Mouse (Mus musculus) kidney, postnatal 0 days (tissue): ENCODE data around the gene Dcaf5. TPM values are rescaled to one million over a fixed set of nuclear protein-coding genes. Genes with fewer than 3 reads are reported as not detected.

Source experiments
- ATAC-seq: fragments of 200-750 bp; cut with Nextera tagmentation; replicated peaks from 2 replicates; pipeline ENCODE4 v1.8.0; 2017; ENCODE audit warnings: low read depth, moderate number of reproducible peaks, moderate TSS enrichment, moderate library complexity; ENCODE audit not compliant: low FRiP score
- DNase-seq: peaks from one replicate; pipeline ENCODE4 v3.0.0-alpha.2; 2016; ENCODE audit warnings: low spot score
- H3K27ac ChIP-seq: fragments of 300-500 bp; sonication (generic); 2 replicates; pipeline ENCODE4 v1.5.1; 2014; ENCODE audit warnings: mild to moderate bottlenecking
- H3K27me3 ChIP-seq: fragments of 300-500 bp; sonication (generic); 2 replicates; pipeline ENCODE4 v1.6.1; 2014; ENCODE audit warnings: low read length, mixed read lengths; ENCODE audit not compliant: insufficient read depth
- H3K36me3 ChIP-seq: fragments of 300-500 bp; sonication (generic); 2 replicates; pipeline ENCODE4 v1.6.1; 2014; ENCODE audit warnings: low read length, mixed read lengths; ENCODE audit not compliant: insufficient read depth
- H3K4me1 ChIP-seq: fragments of 300-500 bp; sonication (generic); replicated peaks from 2 replicates; pipeline ENCODE4 v1.6.1; 2014; ENCODE audit warnings: antibody characterized with exemption, low read length, mixed read lengths; ENCODE audit not compliant: insufficient read depth
- H3K4me2 ChIP-seq: fragments of 300-500 bp; sonication (generic); 2 replicates; pipeline ENCODE4 v1.6.1; 2014; ENCODE audit warnings: mild to moderate bottlenecking, low read length, moderate library complexity, mixed read lengths
- H3K4me3 ChIP-seq: fragments of 300-500 bp; sonication (generic); replicated peaks from 2 replicates; pipeline ENCODE4 v1.5.1; 2014; ENCODE audit warnings: low read depth, low read length
- H3K9ac ChIP-seq: fragments of 300-500 bp; sonication (generic); 2 replicates; pipeline ENCODE4 v1.6.1; 2014; ENCODE audit warnings: low read depth, low read length
- H3K9me3 ChIP-seq: fragments of 300-500 bp; sonication (generic); replicated peaks from 2 replicates; pipeline ENCODE4 v1.6.1; 2016; ENCODE audit warnings: low read length, inconsistent platforms, mixed read lengths
- CTCF ChIP-seq: IDR thresholded peaks from 2 replicates; pipeline ENCODE4 v1.5.1; 2016; ENCODE audit warnings: antibody characterized with exemption, low read depth, mild to moderate bottlenecking, moderate library complexity
- WGBS: fragments of 180-500 bp; shearing (Covaris S2); extraction: QIAGEN DNeasy Blood & Tissue Kit; methylation state at CpG from one replicate; pipeline ENCODE4 v1.1.7; 2014; 5-methylcytosine and 5-hydroxymethylcytosine counted together
- polyA plus RNA-seq: library from polyadenylated mRNA; unstranded; fragments of >200 nt; fragmentation: Nextera tagmentation; extraction: Ambion mirVana; gene quantifications from 2 replicates; pipeline ENCODE4 v1.2.1, GENCODE M21; 2015

Dcaf5 gene
- polyA plus RNA-seq, 1 experiment from 2014 or later: 11.9 TPM

DNA sequence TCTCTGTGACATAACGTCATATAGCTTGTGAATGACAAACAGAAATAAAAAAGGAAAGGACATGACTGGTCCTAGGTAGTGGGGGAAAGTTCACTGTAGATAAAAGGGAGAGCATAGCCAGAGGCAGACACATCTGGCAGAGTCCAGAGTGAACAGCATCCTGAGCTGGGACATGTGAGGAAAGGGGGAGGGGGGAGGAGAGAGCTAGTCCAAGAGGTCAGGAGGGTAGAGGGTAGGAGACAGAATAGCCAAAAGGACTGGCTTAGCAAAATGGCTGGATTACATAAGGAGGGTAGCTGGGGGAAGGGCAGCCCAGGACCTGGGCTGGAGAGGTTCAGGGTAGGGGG lies 111.6 kb downstream of the Dcaf5 start:
- Histone ChIP-seq H3K36me3 (no peaks in the 10 kb centered on the region), H3K4me2 (no peak overlapping the region), H3K9me3 (no peaks in the 10 kb centered on the region), H3K9ac (no peak overlapping the region), H3K27me3 (no peaks in the 10 kb centered on the region), H3K4me1 (no peaks in the 10 kb centered on the region), H3K4me3 (no peak overlapping the region), H3K27ac (no peak overlapping the region)
- 0 out of 2 replicates have a peak, but pooled peaks have one; percentile 43 for ATAC-seq
- WGBS: 75% methylated on average over 1 of the region's 1 CpGs
- no peak for DNase-seq
- TF ChIP-seq CTCF: no peak

DNA sequence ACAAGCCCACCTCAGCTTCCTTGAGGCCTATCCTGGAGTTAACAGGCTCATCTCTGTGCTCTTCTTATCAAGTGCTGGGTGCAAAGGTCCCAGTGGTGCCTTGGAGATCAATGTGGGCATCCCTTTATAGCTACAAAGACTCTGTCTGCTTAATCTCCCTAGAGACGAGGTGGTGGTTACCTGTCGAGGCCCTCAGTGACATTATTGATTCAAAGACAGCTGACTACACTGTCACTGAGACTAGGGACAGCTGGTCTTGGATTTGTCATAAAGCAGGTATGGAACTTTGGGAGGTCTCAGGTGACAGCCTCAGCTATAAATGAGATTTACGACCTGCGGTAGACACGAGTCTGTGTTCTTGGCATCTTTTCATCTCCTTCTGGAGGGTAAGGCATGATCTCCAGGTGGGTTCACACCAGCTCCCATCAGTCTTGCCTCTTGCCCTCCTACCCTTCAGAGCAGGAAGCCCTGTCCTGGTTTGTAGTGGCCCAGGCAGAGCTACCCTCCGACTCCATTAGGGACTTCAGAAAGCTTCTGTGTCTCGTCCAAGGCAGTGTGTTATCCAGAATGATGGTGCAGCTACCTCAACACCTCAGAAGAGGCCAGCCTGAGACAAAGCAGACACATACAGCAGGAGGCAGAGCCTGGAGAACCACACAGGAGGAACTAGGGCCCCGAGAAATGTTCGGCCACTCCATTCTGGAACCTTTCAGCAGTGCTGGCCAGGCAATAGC lies 112.2 kb downstream of the Dcaf5 start:
- Histone ChIP-seq H3K9ac (no peak overlapping the region), H3K4me3 (no peak overlapping the region), H3K9me3 (no peaks in the 10 kb centered on the region), H3K4me2 (no peak overlapping the region), H3K36me3 (no peaks in the 10 kb centered on the region), H3K27ac (no peak overlapping the region), H3K27me3 (no peaks in the 10 kb centered on the region), H3K4me1 (no peaks in the 10 kb centered on the region)
- WGBS: 67% methylated on average over 9 of the region's 9 CpGs
- DNase-seq: no peak
- ATAC-seq: no peak
- no peak for TF ChIP-seq CTCF

DNA sequence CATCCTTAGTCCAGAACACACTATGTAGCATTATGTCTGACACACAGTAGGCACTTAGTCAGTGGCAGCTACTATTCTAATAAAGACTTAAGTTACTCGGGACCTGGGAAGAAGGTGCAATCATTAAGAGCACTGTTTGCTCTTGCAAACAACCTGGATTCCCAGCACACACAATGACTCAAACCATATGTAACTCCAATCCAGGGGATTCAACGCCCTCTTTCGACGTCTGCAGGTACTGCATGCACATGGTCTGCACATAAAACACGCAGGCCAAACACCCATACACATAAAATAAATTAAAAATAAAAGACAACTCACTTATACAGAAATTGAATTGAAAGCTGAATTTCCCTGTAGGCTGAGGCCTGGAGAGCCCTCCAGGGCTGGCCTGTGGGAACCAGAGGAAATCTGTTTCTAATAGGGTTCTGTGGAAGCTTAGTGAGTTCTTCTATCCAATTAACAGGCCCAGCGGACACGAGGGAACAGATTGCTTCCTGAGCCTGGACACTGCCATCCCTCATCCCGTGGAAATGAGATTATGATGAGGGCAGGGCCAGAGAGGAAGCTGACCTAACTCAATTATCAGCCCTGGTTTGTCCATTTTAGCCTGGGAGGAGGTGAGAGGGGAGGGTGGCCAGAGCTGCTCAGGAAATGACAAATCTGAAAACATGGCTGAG lies 112.9 kb downstream of the Dcaf5 start:
- no peak for DNase-seq
- 68% methylated on average over 8 of the region's 8 CpGs for WGBS
- H3K4me3 ChIP-seq: no peak overlapping the region
- H3K27ac ChIP-seq: no peak overlapping the region
- H3K36me3 ChIP-seq: no peaks in the 10 kb centered on the region
- ATAC-seq: no peak
- no peak overlapping the region for H3K4me2 ChIP-seq
- TF ChIP-seq CTCF: peak; percentile 14; the same call in 1 of the 2 replicates
- no peaks in the 10 kb centered on the region for H3K4me1 ChIP-seq
- no peaks in the 10 kb centered on the region for H3K9me3 ChIP-seq
- no peak overlapping the region for H3K9ac ChIP-seq
- H3K27me3 ChIP-seq: no peaks in the 10 kb centered on the region

DNA sequence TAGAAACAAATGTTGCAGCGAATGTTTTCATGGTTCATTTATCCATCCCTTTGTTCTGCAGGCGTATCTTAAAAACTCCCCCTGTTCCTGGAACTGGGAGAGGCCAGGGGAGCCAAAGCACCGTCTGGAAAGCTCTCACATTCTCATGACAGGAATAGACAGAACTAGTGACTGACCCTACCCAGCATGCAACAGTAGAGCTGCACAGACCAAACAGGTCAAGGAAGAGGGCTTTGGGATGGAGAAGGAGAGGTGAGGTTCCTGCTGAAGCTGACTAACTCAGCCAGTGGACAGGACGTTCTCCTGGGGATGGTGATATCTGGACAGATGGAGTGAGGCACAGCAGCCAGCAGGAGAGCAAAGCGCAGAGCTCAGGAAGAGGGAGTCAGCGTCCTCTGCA lies 113.9 kb downstream of the Dcaf5 start:
- DNase-seq: no peak

DNA sequence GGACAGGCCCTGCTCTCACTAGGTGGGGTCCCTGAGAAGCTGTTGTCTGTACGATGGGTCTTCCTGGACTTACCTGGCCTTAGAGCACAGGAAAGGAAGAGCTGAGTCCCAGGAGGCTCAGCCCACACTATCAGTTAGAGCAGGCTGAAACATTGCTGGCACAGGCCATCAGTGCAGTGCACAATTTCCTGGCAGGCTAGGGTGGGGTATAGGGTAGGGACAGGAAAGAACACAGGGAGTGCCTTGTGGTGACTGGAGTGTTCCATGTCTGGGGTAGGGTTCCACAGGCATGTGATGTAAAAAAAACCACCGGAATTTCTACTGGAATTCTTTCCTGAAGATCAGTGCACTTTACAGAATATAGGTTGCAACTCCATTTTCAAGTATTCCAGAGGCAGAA lies 117.3 kb downstream of the Dcaf5 start:
- H3K27ac ChIP-seq: no peak overlapping the region
- H3K4me2 ChIP-seq: no peak overlapping the region
- DNase-seq: peak; percentile 39
- H3K4me3 ChIP-seq: no peak overlapping the region
- no peak for ATAC-seq
- no peaks in the 10 kb centered on the region for H3K4me1 ChIP-seq
- 67% methylated on average over 2 of the region's 2 CpGs for WGBS
- H3K9me3 ChIP-seq: no peaks in the 10 kb centered on the region
- no peaks in the 10 kb centered on the region for H3K36me3 ChIP-seq
- H3K27me3 ChIP-seq: no peaks in the 10 kb centered on the region
- TF ChIP-seq CTCF: no peak
- H3K9ac ChIP-seq: no peak overlapping the region

More for the DNA sequence above, 113.9 kb downstream of the Dcaf5 start:
- 53% methylated on average over 6 of the region's 6 CpGs for WGBS
- no peak overlapping the region for H3K4me3 ChIP-seq
- H3K36me3 ChIP-seq: no peaks in the 10 kb centered on the region
- no peak for ATAC-seq
- H3K9ac ChIP-seq: no peak overlapping the region
- H3K4me2 ChIP-seq: no peak overlapping the region
- no peak overlapping the region for H3K27ac ChIP-seq
- no peaks in the 10 kb centered on the region for H3K4me1 ChIP-seq
- TF ChIP-seq CTCF: no peak
- no peaks in the 10 kb centered on the region for H3K27me3 ChIP-seq
- H3K9me3 ChIP-seq: no peaks in the 10 kb centered on the region

DNA sequence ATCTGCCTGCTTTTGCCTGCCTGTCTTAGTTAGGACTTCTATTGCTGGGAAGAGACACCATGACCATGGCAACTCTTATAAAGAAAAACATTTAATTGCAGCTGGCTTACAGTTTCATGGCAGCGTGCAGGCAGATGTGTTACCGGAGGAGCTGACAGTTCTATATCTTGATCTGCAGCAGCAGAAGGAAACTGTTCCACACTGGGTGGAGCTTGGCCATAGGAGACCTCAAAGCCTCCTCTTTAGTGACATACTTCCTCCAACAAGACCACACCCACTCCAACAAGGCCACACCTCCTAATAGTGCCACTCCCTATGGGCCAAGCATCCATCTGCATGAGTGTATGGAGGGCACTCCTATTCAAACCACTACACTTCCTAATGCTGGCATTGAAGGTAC lies 121.1 kb downstream of the Dcaf5 start:
- H3K9me3 ChIP-seq: no peaks in the 10 kb centered on the region
- H3K4me2 ChIP-seq: no peak overlapping the region
- no peaks in the 10 kb centered on the region for H3K36me3 ChIP-seq
- no peaks in the 10 kb centered on the region for H3K27me3 ChIP-seq
- no peak overlapping the region for H3K9ac ChIP-seq
- H3K4me3 ChIP-seq: no peak overlapping the region
- H3K27ac ChIP-seq: no peak overlapping the region
- TF ChIP-seq CTCF: no peak
- DNase-seq (no peak), ATAC-seq (no peak)
- WGBS: 89% methylated on average over 2 of the region's 2 CpGs
- H3K4me1 ChIP-seq: no peaks in the 10 kb centered on the region
